Mouse (Mus musculus): Measurements from ENCODE around the gene Spag6l. TPM values are rescaled to one million over a fixed set of nuclear protein-coding genes. Genes with fewer than 3 reads are reported as not detected.
"Not testable (repeated sequence)": the region's sequence is repeated elsewhere in the genome, so short reads cannot be mapped to it uniquely, and the experiment has no call there.

Gene Spag6l
- total RNA-seq (2021), result under 1 TPM; 0.24 to 0.27 TPM
- long read RNA-seq, experiment 1, partial matches to known transcripts, result 0 of 4 reads
- long read RNA-seq, experiment 1, other reads (novel, unspliced or antisense), result 3 of 4 reads
- long read RNA-seq, experiment 2, result 0 reads

GRCm38 (mm10) chr16:16828757-16829615, at the start of gene Spag6l:
TSS of gene Spag6l (minus strand) at chr16:16829456.
- DNase-seq, result peak; percentile 47

DNA sequence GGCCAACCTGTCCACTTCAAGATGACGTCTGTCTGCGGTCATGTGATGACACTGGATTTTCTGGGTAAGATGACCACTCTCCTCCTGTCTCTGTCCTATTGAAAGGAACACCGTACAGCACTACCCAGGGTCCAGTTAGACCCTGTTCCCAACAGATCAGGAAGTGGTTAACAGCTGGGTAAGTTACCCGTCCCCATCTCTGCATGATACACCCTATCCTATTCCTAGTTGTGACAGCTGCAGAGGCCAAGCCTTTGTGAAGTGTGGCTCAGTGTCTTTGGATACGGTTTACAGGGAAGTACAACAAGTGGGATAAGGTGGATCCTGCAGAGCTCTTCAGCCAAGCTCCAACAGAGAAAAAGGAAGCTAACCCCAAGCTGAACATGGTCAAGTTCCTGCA, 49.8 kb upstream of the Spag6l start:
- no peak for DNase-seq

DNA sequence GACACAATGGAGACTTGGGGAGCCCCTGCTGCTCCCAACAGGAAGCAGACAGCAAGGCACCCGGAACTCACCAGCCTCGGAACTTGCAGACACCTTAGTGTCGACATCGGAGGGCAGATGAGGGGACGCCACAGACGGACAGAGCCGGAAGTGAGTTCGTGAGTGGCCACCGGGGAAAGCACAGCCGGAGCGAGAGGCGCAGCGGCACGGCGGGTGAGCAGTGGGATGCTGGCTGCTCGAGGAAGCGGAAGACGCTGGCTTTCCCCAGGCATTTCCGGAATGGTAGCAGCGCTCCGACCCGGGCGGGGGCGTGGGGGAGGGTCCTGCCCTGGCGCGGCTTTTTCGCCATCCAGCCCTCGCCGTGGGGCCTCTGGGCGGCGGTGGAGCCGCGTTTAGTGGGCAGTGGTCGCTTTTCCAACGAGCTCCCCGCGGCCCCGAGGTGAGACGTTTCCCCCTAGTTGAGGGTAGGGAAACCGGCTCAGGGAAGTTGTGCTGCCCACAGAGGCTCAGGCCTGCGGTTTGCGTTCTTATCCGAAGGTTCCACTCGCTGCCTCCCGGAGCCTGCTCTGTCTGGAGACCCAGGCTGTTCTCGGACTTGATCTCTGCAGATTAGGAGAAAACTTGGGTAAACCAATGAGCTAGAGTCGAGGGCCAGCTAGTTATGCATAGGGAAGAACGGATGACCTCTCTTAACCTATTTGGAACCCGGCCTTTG, 41.5 kb upstream of the Spag6l start, which contains the start of the genes Top3b and Vpreb1:
Gene Top3b, plus strand, starts transcription at position 120 of the 715 bp plus-strand sequence.
Gene Vpreb1, minus strand, starts transcription at position 227 of the 715 bp plus-strand sequence.
- DNase-seq, result peak; percentile 91

GRCm38 (mm10) chr16:16870241-16870616, 41.0 kb upstream of the Spag6l start:
- DNase-seq, result no peak

DNA sequence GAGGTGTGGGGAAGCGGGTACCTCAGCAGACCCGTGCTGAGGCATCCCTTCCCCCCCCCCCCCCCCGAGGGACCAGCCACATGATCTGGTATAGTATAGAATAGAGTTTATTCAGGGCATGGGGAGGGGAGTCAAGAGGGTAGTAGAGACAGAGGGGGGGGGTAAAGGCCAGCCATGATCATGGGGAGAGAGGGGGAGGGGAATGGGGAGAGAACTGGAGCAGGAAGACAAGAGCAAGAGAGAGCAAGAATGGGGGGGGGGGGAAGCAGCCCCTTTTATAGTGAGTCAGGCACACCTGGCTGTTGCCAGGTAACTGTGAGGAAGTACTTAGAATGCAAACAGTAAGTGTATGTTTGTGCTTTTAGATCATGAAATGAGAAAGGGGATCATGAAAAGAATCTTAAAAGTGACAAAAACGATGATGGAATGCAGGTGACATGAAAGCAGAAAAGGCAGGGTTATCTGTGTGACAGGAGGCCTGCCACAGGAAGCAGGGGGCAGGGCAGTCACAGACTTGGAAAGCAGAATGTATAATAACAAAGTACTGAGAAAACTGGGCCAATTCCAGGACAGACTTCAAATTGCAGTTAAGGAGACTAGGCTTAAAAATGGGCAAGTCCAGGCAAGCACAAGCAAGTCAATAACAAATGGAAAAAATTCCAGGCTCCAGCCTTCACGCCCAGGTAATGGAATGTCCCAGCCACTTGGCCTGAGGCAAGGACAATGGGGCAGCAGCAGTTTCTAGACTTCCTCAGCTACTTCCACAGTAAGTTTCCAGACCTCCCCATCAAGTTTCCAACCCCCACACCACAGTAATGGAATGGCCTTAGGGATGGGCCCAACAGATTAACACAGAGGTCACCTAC, 36.7 kb upstream of the Spag6l start:
- no peak for DNase-seq

GRCm38 (mm10) chr16:16865217-16865616, 36.0 kb upstream of the Spag6l start:
- DNase-seq, result no peak

DNA sequence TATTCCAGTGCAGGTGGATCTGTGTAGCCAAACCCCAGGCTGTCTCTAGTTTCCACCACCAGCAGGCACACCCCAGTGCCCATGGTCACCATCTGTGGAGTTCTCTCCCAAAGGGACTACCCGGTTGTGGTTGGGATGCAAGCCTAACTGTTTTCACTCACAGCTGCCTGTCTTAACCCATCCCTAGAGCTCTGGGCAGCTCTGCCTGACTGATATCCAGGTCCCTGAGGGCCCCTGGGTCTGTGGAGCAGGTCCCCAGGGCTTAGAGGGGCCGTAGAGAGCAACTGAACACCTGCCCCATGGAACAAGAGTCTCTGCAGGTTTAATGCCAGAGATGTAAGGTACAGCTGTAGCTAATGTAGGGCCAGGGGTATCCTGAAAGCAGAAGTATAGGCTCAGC, 34.7 kb upstream of the Spag6l start, which contains the start of gene Igll1:
Gene Igll1, minus strand, starts transcription at position 8 of the 400 bp plus-strand sequence.
- no peak for DNase-seq

- DNase-seq, result no peak
Measured at GRCm38 (mm10) chr16:16862288-16862687, 33.0 kb upstream of the Spag6l start.

GRCm38 (mm10) chr16:16856731-16857476, 27.6 kb upstream of the Spag6l start:
- no peak for DNase-seq

DNA sequence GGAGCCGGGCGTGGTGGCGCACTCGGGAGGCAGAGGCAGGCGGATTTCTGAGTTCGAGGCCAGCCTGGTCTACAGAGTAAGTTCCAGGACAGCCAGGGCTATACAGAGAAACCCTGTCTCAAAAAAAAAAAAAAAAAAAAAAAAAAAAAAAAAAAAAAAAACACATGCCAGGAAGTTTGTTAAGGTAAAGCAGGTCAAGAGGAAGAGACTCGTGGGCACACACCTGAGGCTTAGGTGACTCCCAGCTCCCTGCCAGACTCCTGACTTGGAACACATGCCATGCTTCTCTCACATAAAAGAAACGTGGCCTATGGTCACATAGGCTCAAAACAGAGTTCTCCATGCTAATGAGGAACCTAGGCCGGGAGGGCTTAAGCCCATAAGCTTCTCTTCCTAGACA, 26.8 kb upstream of the Spag6l start:
- not testable (repeated sequence) for DNase-seq

GRCm38 (mm10) chr16:16855541-16855940, 26.3 kb upstream of the Spag6l start:
- DNase-seq, result no peak

GRCm38 (mm10) chr16:16854836-16855235, 25.6 kb upstream of the Spag6l start:
- peak; percentile 79 for DNase-seq

DNA sequence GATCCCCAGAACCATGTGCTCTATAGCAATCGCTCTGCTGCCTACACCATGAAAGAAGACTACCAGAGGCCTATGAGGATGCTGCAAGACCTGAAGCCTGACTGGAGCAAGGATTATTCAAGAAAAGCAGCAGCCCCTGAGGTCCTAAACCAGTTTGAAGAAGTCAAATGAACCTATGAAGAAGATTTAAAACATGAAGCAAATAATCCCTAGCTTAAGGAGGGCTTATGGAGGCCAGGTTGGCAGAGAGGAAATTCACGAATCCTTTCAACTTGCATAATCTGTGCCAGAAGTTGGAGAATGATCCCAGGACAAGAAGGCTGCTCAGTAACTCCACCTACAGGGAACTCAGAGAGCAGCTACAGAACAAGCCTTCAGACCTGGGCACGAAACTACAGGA, 23.2 kb upstream of the Spag6l start:
- DNase-seq, result no peak

DNA sequence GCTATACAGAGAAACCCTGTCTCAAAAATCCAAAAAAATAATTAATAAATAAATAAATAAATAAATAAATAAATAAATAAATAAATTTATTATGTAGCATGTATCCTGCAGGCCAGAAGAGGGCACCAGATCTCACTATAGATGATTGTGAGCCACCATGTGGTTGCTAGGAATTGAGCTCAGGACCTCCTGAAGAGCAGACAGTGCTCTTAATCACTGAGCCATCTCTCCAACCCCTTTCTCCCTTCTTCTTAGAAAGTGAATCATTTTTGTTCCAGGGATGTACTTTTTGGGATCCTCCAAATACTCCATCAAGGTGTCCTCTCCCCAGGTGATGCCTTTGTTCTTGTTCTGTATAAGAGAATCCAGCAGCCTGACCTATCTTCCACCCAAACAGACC, 19.9 kb upstream of the Spag6l start:
- no peak for DNase-seq

- no peak for DNase-seq
Measured at GRCm38 (mm10) chr16:16829671-16830070, 415 bp upstream of the Spag6l start.

GRCm38 (mm10) chr16:16826223-16826622, 3.0 kb downstream of the Spag6l start:
- DNase-seq, result no peak

GRCm38 (mm10) chr16:16825476-16825875, 3.8 kb downstream of the Spag6l start:
- no peak for DNase-seq

DNA sequence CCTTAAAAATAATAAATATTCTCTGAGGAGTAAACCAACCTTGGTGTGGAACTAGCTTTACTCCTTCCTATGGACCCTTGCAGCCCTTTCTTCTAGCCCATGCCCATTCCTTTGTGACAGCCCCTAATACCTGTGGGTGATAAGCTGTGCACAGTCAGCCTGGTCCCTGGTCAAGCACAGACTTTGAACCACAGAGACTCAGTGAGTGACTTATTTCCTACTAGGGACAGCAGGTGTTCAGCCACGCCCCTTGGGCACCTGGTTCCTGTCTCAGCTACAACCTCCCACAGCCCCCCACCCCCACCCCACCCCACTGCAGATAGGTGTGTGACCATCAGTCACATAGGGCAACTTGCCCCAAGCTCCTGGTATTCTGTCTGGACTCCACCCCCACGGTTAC, 22.9 kb downstream of the Spag6l start:
- DNase-seq, result no peak
